Mouse (Mus musculus) olfactory bulb, adult 2 months (tissue): ENCODE data around the gene Lbhd1.

Source experiments
- CTCF ChIP-seq: fragments of 200-500 bp; IDR thresholded peaks from 2 replicates; pipeline ENCODE4 v1.5.1; 2012; ENCODE audit warnings: low read depth, mild to moderate bottlenecking, low read length, moderate library complexity; ENCODE audit not compliant: insufficient read depth
- POLR2A ChIP-seq: fragments of 200-500 bp; IDR thresholded peaks from 2 replicates; pipeline ENCODE4 v1.6.1; 2012; ENCODE audit warnings: mild to moderate bottlenecking, low read depth, low read length, moderate library complexity; ENCODE audit not compliant: insufficient read depth

- TF ChIP-seq CTCF = no peak
- TF ChIP-seq POLR2A = no peak
These were observed 42.5 kb upstream of the Lbhd1 start for GRCm38 (mm10) chr19:8841012-8841411.
